Mouse (Mus musculus) ovary, postnatal 10 days (tissue): ENCODE data around the gene Kank1.

Source experiments
- DNase-seq: peaks from one replicate; pipeline ENCODE4 v3.0.0; 2022; ENCODE audit warnings: low spot score

Kank1 gene

GRCm38 (mm10) chr19:25405987-25406386 lies 169.2 kb downstream of the Kank1 start:
- no peak for DNase-seq

GRCm38 (mm10) chr19:25406481-25407184 lies 169.9 kb downstream of the Kank1 start:
- peak; percentile 54 for DNase-seq

GRCm38 (mm10) chr19:25407185-25407886 lies 170.6 kb downstream of the Kank1 start:
- no peak for DNase-seq

- DNase-seq = no peak
Observed at GRCm38 (mm10) chr19:25407887-25408236, 171.1 kb downstream of the Kank1 start.

GRCm38 (mm10) chr19:25409239-25409638 lies 172.5 kb downstream of the Kank1 start:
- no peak for DNase-seq

GRCm38 (mm10) chr19:25411353-25411752 lies 174.6 kb downstream of the Kank1 start:
- no peak for DNase-seq

- no peak for DNase-seq
Observed at GRCm38 (mm10) chr19:25415448-25415847, 178.7 kb downstream of the Kank1 start.

- DNase-seq = no peak
Observed at GRCm38 (mm10) chr19:25417671-25418070, 180.9 kb downstream of the Kank1 start.

- no peak for DNase-seq
Observed at GRCm38 (mm10) chr19:25419983-25420382, 183.2 kb downstream of the Kank1 start.

GRCm38 (mm10) chr19:25422096-25422495 lies 185.3 kb downstream of the Kank1 start:
- DNase-seq = no peak

- DNase-seq = no peak
Observed at GRCm38 (mm10) chr19:25423371-25423770, 186.6 kb downstream of the Kank1 start.

- no peak for DNase-seq
Observed at GRCm38 (mm10) chr19:25426431-25426830, 189.7 kb downstream of the Kank1 start.

- DNase-seq = no peak
Observed at GRCm38 (mm10) chr19:25427886-25428285, 191.1 kb downstream of the Kank1 start.

GRCm38 (mm10) chr19:25428338-25428962 lies 191.7 kb downstream of the Kank1 start:
- no peak for DNase-seq

- DNase-seq = no peak
Observed at GRCm38 (mm10) chr19:25431431-25431830, 194.7 kb downstream of the Kank1 start.

GRCm38 (mm10) chr19:25431909-25432308 lies 195.1 kb downstream of the Kank1 start:
- DNase-seq = no peak

- no peak for DNase-seq
Observed at GRCm38 (mm10) chr19:25433169-25433690, 196.5 kb downstream of the Kank1 start.

GRCm38 (mm10) chr19:25434345-25434744 lies 197.6 kb downstream of the Kank1 start:
- no peak for DNase-seq

- no peak for DNase-seq
Observed at GRCm38 (mm10) chr19:25434795-25435194, 198.0 kb downstream of the Kank1 start.

- DNase-seq = no peak
Observed at GRCm38 (mm10) chr19:25435412-25435811, 198.6 kb downstream of the Kank1 start.

- DNase-seq = no peak
Observed at GRCm38 (mm10) chr19:25436175-25436574, 199.4 kb downstream of the Kank1 start.

- no peak for DNase-seq
Observed at GRCm38 (mm10) chr19:25436789-25437650, 200.2 kb downstream of the Kank1 start.
